Mouse (Mus musculus) hindbrain, embryonic 15.5 days (tissue): ENCODE measurements around the gene Safb. TPM values are rescaled to one million over a fixed set of nuclear protein-coding genes. Genes with fewer than 3 reads are reported as not detected.
A peak's percentile ranks its signal among the peaks of the same experiment; 100 is the strongest.
"Not testable (repeated sequence)": the region's sequence is repeated elsewhere in the genome, so short reads cannot be mapped to it uniquely, and the experiment has no call there.

Source experiments
- ATAC-seq: fragments of 200-750 bp; cut with Nextera tagmentation; 2 replicates; pipeline ENCODE4 v1.8.0; 2017; ENCODE audit warnings: low read depth, moderate number of reproducible peaks, moderate TSS enrichment; ENCODE audit not compliant: low FRiP score
- H3K27ac ChIP-seq: fragments of 300-500 bp; sonication (generic); replicated peaks from 2 replicates; pipeline ENCODE4 v1.5.1; 2015; ENCODE audit warnings: mild to moderate bottlenecking, inconsistent platforms
- H3K27me3 ChIP-seq: fragments of 300-500 bp; sonication (generic); 2 replicates; pipeline ENCODE4 v1.6.1; 2015; ENCODE audit warnings: control low read depth, inconsistent platforms
- H3K36me3 ChIP-seq: fragments of 300-500 bp; sonication (generic); 2 replicates; pipeline ENCODE4 v1.6.1; 2015; ENCODE audit warnings: control low read depth, inconsistent platforms
- H3K4me1 ChIP-seq: fragments of 300-500 bp; sonication (generic); replicated peaks from 2 replicates; pipeline ENCODE4 v1.6.1; 2015; ENCODE audit warnings: control low read depth, inconsistent platforms
- H3K4me2 ChIP-seq: fragments of 300-500 bp; sonication (generic); 2 replicates; pipeline ENCODE4 v1.6.1; 2015; ENCODE audit warnings: moderate library complexity, mild to moderate bottlenecking, inconsistent platforms
- H3K4me3 ChIP-seq: fragments of 300-500 bp; sonication (generic); 2 replicates; pipeline ENCODE4 v1.5.1; 2015; ENCODE audit warnings: mild to moderate bottlenecking, inconsistent platforms
- H3K9ac ChIP-seq: fragments of 300-500 bp; sonication (generic); 2 replicates; pipeline ENCODE4 v1.6.1; 2015; ENCODE audit warnings: inconsistent platforms
- H3K9me3 ChIP-seq: fragments of 300-500 bp; sonication (generic); 2 replicates; pipeline ENCODE4 v1.6.1; 2016; ENCODE audit warnings: control low read depth, inconsistent platforms
- WGBS: fragments of 180-500 bp; shearing (Covaris S2); methylation state at CpG from one replicate; pipeline ENCODE4 v1.1.7; 2015; 5-methylcytosine and 5-hydroxymethylcytosine counted together
- polyA plus RNA-seq: library from polyadenylated mRNA; unstranded; fragments of >200 nt; fragmentation: Nextera tagmentation; extraction: Ambion mirVana; gene quantifications from 2 replicates; pipeline ENCODE4 v1.2.1, GENCODE M21; 2015

The Safb gene
- polyA plus RNA-seq, 1 experiment from 2014 or later: 116 TPM

GRCm38 (mm10) chr17:56613893-56614292 lies 29.3 kb downstream of the Safb start:
- ATAC-seq, H3K27me3 ChIP-seq, H3K9me3 ChIP-seq: not testable (repeated sequence)
- peak overlapping the region; percentile 94 for H3K27ac ChIP-seq
- peak overlapping the region; percentile 68 for H3K9ac ChIP-seq
- WGBS: under 1% methylated on average over 26 of the region's 26 CpGs
- H3K4me3 ChIP-seq: peak overlapping the region; percentile 77
- peaks cover 38% of the 10 kb centered on the region for H3K4me1 ChIP-seq
- peaks cover 25% of the 10 kb centered on the region for H3K36me3 ChIP-seq
- peak overlapping the region; percentile 70 for H3K4me2 ChIP-seq

GRCm38 (mm10) chr17:56614391-56615135 lies 29.9 kb downstream of the Safb start:
- Histone ChIP-seq H3K9ac (peak overlapping the region; percentile 68), H3K4me3 (peak overlapping the region; percentile 77), H3K36me3 (peaks cover 30% of the 10 kb centered on the region), H3K4me2 (peak overlapping the region; percentile 70), H3K9me3 (no peaks in the 10 kb centered on the region), H3K27ac (peak overlapping the region; percentile 94; the same call in 1 of the 2 replicates), H3K4me1 (peaks cover 36% of the 10 kb centered on the region), H3K27me3 (no peaks in the 10 kb centered on the region)
- WGBS: 31% methylated on average over 14 of the region's 14 CpGs
- no peak for ATAC-seq

- 94% methylated on average over 11 of the region's 11 CpGs for WGBS
- H3K9ac ChIP-seq: no peak overlapping the region
- H3K9me3 ChIP-seq: no peaks in the 10 kb centered on the region
- H3K27me3 ChIP-seq: no peaks in the 10 kb centered on the region
- peak overlapping the region; percentile 77; the same call in 1 of the 2 replicates for H3K4me3 ChIP-seq
- H3K4me2 ChIP-seq: peak overlapping the region; percentile 70
- peaks cover 33% of the 10 kb centered on the region for H3K4me1 ChIP-seq
- no peak overlapping the region for H3K27ac ChIP-seq
- H3K36me3 ChIP-seq: peaks cover 37% of the 10 kb centered on the region
- ATAC-seq: no peak
Observed at GRCm38 (mm10) chr17:56615136-56615784, 30.6 kb downstream of the Safb start.

- Histone ChIP-seq H3K27me3 (no peaks in the 10 kb centered on the region), H3K4me3 (no peak overlapping the region), H3K4me1 (peaks cover 28% of the 10 kb centered on the region), H3K27ac (no peak overlapping the region), H3K9ac (no peak overlapping the region), H3K9me3 (no peaks in the 10 kb centered on the region), H3K36me3 (peaks cover 43% of the 10 kb centered on the region), H3K4me2 (no peak overlapping the region; the same call in 1 of the 2 replicates)
- WGBS: 93% methylated on average over 4 of the region's 4 CpGs
- no peak for ATAC-seq
Observed at GRCm38 (mm10) chr17:56615792-56616191, 31.2 kb downstream of the Safb start.

GRCm38 (mm10) chr17:56616725-56617124 lies 32.1 kb downstream of the Safb start:
- ATAC-seq: no peak
- Histone ChIP-seq H3K9ac (no peak overlapping the region), H3K27me3 (no peaks in the 10 kb centered on the region), H3K4me3 (no peak overlapping the region), H3K9me3 (no peaks in the 10 kb centered on the region), H3K4me2 (no peak overlapping the region), H3K4me1 (peaks cover 24% of the 10 kb centered on the region), H3K27ac (no peak overlapping the region), H3K36me3 (peaks cover 50% of the 10 kb centered on the region)
- 74% methylated on average over 3 of the region's 3 CpGs for WGBS

- Histone ChIP-seq H3K27ac (no peak overlapping the region), H3K9ac (no peak overlapping the region), H3K27me3 (no peaks in the 10 kb centered on the region), H3K4me3 (no peak overlapping the region), H3K4me1 (peaks cover 24% of the 10 kb centered on the region), H3K9me3 (no peaks in the 10 kb centered on the region), H3K4me2 (no peak overlapping the region), H3K36me3 (peaks cover 59% of the 10 kb centered on the region)
- ATAC-seq: no peak
- WGBS: 94% methylated on average over 8 of the region's 8 CpGs
Observed at GRCm38 (mm10) chr17:56617628-56618027, 33.0 kb downstream of the Safb start.

GRCm38 (mm10) chr17:56625495-56625894 lies 40.9 kb downstream of the Safb start:
- no peak for ATAC-seq
- peaks cover 33% of the 10 kb centered on the region for H3K4me1 ChIP-seq
- no peak overlapping the region for H3K27ac ChIP-seq
- no peak overlapping the region for H3K9ac ChIP-seq
- peak overlapping the region; percentile 87 for H3K4me2 ChIP-seq
- 91% methylated on average over 3 of the region's 3 CpGs for WGBS
- H3K27me3 ChIP-seq: no peaks in the 10 kb centered on the region
- peaks cover 28% of the 10 kb centered on the region for H3K36me3 ChIP-seq
- no peaks in the 10 kb centered on the region for H3K9me3 ChIP-seq
- H3K4me3 ChIP-seq: peak overlapping the region; percentile 89

GRCm38 (mm10) chr17:56626260-56626659 lies 41.6 kb downstream of the Safb start:
- 1% methylated on average over 32 of the region's 32 CpGs for WGBS
- ATAC-seq: no peak

GRCm38 (mm10) chr17:56626754-56627470 lies 42.3 kb downstream of the Safb start, which contains the start of gene Lonp1:
Lonp1 (minus strand) TSS chr17:56626887.
- H3K9me3 ChIP-seq: no peaks in the 10 kb centered on the region
- no peaks in the 10 kb centered on the region for H3K27me3 ChIP-seq
- H3K9ac ChIP-seq: peak within 1 kb of the TSS; percentile 78
- peak; percentile 93 for ATAC-seq
- H3K4me1 ChIP-seq: peaks cover 33% of the 10 kb centered on the region
- peak within 1 kb of the TSS; percentile 89 for H3K4me3 ChIP-seq
- peaks cover 16% of the 10 kb centered on the region for H3K36me3 ChIP-seq
- WGBS: under 1% methylated on average over 48 of the region's 51 CpGs
- peak within 1 kb of the TSS; percentile 84 for H3K27ac ChIP-seq
- peak within 1 kb of the TSS; percentile 87 for H3K4me2 ChIP-seq

More at GRCm38 (mm10) chr17:56626260-56626659, 41.6 kb downstream of the Safb start:
- Histone ChIP-seq H3K9ac (peak overlapping the region; percentile 78), H3K4me1 (peaks cover 33% of the 10 kb centered on the region), H3K27me3 (no peaks in the 10 kb centered on the region), H3K4me2 (peak overlapping the region; percentile 87), H3K27ac (peak overlapping the region; percentile 84), H3K36me3 (peaks cover 22% of the 10 kb centered on the region), H3K9me3 (no peaks in the 10 kb centered on the region), H3K4me3 (peak overlapping the region; percentile 89)

GRCm38 (mm10) chr17:56627530-56628277 lies 43.1 kb downstream of the Safb start, which contains the start of gene Catsperd:
Catsperd (plus strand) TSS chr17:56628143.
- Histone ChIP-seq H3K4me3 (peak within 1 kb of the TSS; percentile 89), H3K9me3 (no peaks in the 10 kb centered on the region), H3K36me3 (peaks cover 9% of the 10 kb centered on the region; the same call in 1 of the 2 replicates), H3K4me2 (peak within 1 kb of the TSS; percentile 87), H3K9ac (peak within 1 kb of the TSS; percentile 34), H3K27ac (peak within 1 kb of the TSS; percentile 84), H3K4me1 (peaks cover 33% of the 10 kb centered on the region), H3K27me3 (no peaks in the 10 kb centered on the region)
- ATAC-seq: peak; percentile 56
- 9% methylated on average over 26 of the region's 26 CpGs for WGBS
